Mouse (Mus musculus): Measurements from ENCODE around the gene Ncor2.

- TF ChIP-seq CTCF (IDR thresholded peaks at IDR 0.05; ENCODE audit: low read depth, low read length) (no peak), POLR2A (IDR thresholded peaks at IDR 0.05; ENCODE audit: extremely low read depth, insufficient read depth, low read length) (no peak)
Measured at GRCm38 (mm10) chr5:125102907-125103306, 76.1 kb downstream of the Ncor2 start.
